Mouse (Mus musculus) embryo, embryonic 11.5 days (tissue): Measurements from ENCODE around the gene Mmel1.
A peak's percentile ranks its signal among the peaks of the same experiment; 100 is the strongest.

ENCODE experiments used
- DNase-seq: peaks from one replicate; pipeline ENCODE4 v3.0.0-alpha.2; 2012; ENCODE audit warnings: low read depth, low spot score

The Mmel1 gene

GRCm38 (mm10) chr4:154904185-154905071 is 35.0 kb downstream of the Mmel1 start:
- peak; percentile 79 for DNase-seq

DNA sequence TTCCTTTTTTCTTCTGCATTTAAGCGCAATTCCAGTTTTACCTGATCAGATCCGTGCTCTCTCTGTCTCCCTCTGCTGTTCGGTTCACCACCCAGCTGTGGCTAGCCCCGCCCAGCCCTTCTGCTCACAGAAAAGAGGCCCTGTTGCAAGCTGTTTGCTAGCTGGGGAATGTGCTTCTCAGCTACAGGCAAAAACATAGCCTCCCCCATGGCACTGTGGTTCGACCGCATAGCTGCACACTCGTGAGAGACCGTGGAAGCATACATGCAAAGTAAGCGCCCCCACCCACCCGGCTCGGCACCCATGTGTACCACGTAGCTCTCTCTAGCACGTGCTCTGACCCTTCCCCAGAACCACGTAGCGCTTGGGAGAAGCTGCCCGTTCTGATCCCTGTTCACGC is 38.4 kb downstream of the Mmel1 start:
- DNase-seq = peak; percentile 61

- no peak for DNase-seq
Measured at GRCm38 (mm10) chr4:154908490-154908889, 39.1 kb downstream of the Mmel1 start.

- DNase-seq = no peak
Measured at GRCm38 (mm10) chr4:154910606-154911522, 41.5 kb downstream of the Mmel1 start.

DNA sequence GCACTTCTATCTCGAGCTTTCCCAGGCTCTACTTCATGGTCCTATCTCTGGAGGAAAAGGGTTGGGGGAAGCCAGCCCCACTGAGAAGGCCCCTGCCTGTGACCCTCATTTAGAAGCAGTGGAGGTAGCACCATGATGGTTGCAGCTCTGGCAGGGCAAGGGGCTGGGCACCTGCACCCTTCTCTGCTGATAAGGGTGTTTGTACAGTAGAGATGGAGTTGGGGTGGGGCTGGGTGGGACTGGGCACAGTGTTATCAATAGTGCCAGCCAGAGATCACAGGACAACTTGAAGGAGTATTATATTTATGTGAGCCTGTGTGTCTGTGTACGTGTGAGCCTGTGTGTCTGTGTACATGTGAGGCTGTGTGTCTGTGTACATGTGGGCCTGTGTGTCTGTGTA is 42.3 kb downstream of the Mmel1 start:
- DNase-seq = no peak

DNA sequence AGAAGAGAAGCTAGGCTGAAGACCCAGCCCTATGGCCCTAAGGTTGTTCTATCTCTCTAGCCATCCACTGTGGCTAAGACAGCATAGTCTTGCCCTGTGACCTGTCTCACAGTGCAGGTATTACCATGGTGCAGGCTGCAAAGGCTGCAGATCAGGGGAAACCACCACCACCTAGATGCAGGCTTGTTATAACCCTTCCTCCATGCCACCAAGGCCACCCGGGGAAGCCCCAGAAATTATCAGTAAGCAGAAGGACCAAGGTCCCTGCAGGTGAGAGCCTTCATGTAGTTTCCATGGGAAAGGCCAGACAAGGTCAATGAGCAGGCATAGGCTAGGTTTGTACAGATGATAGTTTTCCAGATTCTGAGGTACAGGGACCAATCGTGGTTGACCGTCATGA is 44.5 kb downstream of the Mmel1 start:
- no peak for DNase-seq

- no peak for DNase-seq
Measured at GRCm38 (mm10) chr4:154914252-154914651, 44.9 kb downstream of the Mmel1 start.

DNA sequence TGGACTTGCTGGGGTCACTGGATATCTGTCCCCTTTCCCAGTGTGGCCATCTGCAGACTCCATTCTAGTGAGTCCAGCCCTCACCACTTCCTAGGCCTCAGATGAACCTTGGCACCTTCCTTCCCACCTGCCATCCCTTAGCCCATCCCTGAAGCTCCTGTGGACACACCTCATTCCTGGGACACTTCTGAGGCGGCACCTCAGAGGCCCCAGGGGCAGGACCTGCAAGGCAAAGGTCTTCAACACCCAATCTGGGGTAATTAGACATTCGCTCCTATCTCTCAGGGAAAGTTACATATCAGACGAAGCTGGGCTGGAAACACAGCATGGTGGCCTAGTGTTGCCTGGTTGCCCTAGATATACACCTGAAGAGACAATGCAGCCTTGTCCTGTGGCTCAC is 45.3 kb downstream of the Mmel1 start:
- no peak for DNase-seq

- DNase-seq = no peak
Measured at GRCm38 (mm10) chr4:154915286-154915685, 45.9 kb downstream of the Mmel1 start.

GRCm38 (mm10) chr4:154916662-154917061 is 47.3 kb downstream of the Mmel1 start:
- no peak for DNase-seq

DNA sequence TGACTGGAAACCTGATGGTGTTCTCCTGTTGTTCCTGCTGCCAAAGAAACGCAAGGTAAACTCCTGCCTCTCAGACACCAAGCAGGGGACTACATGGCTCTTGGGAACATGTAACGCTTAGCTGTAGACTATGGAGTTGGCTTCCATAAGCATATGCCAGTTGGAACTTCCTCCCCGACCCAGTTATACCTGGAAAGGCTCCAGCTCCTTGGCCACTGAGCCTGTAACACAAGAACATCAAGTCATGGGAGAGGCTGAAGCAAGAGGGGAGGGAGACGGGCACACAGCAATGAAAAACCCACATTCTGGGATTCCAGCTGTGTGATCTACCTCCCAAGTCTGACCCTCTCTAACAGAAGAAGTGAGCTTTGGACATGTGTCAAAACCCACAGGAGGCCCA is 52.9 kb downstream of the Mmel1 start:
- no peak for DNase-seq

- no peak for DNase-seq
Measured at GRCm38 (mm10) chr4:154922931-154923330, 53.5 kb downstream of the Mmel1 start.

DNA sequence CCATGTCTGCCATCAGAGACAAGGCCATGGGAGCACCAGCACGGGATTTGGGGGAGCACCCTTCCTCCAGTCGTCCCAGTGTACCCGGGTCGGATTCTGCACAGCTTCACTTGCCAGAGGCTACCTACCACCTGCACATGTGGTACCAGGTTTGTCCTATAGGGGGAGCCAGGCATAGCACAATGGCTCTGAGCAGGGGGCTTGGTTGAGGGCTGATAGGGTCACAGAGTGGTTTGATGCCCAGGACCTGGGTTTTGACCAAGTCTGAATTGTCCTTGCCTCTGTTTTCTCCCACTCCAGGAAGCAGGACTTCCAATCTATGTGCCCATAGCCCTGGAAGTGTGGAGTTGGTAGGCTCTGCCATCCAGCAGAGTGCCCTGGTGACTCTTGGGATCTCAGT is 56.0 kb downstream of the Mmel1 start:
- no peak for DNase-seq

GRCm38 (mm10) chr4:154926969-154927898 is 57.8 kb downstream of the Mmel1 start:
- no peak for DNase-seq

DNA sequence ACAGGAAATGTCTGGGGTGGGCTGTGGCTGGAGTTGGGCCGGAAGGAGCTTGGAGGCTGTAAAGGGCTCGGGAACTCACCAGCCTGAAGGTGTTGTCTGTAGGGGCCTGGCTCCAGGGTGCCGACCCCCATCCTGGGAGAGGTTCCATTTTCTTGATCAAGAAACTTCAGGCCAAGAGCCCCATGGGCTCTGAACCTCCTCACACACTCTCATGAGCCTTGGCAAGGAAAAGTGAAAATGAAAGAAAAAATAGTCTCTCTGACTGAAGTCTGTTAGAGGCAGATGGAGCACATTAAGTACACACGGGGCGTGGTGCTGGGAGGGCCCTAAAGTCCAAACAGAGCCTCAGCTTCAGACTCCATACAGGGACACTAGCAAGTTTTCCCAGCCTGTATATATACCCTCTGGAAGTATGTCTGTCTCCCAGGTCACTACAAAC is 58.5 kb downstream of the Mmel1 start:
- DNase-seq = no peak

GRCm38 (mm10) chr4:154928395-154929087 is 59.2 kb downstream of the Mmel1 start, which contains the start of gene Tnfrsf14:
Gene Tnfrsf14 (minus strand): TSS chr4:154928563.
- no peak for DNase-seq

DNA sequence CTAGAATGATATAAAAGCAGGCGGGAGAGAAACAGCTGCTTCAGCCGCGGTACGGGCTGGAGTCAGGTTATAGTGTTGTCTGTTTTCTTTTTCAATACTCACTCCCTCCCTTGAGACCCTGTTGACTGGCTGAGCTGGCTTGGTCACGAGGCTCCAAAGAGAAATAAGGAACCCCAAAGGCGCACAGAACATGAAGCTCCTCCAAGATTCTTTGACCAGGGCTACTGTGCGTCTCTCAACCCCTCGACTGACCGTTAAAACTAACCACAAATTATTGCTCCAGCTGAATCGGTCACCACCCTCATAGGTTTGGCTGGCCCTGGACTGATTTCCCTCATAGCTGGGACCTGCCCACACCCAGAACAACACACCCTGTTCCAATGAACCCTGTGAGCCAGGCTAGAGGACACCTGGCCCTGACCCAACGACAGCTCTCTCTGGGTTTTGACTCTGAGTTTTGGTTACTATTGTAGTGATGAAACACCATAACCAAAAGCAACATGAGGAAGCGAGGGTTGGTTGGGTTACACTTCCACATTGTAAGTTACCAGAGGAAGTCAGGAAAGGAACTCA is 59.8 kb downstream of the Mmel1 start:
- DNase-seq = no peak

DNA sequence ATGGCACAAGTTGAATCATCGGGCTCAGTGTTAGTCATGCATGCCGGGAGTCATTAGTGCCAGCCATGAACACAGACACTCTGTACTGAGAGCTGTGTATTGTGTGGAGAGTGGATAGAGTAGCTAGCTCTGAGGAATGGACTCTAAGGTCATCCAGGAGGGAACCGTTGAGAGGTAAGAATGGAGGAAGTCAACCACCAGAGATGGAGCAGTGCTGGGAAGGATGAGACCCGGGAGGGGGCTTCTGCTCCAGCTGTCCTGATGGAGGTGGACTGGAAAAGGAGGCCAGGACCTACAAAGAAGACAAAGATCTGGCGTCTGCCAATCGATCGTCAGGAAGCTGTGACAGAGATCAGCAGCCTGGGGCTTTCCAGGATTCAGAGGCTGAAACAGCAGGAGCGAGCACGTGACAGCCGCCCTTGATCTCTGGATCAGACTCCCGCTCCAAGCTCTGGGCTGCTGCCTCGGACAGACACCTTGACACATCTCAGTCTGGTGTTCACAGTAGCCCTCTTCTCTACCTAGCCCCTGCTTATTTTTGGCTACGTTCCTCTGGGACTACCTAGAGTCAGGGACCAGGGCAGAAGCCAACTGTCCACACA is 64.0 kb downstream of the Mmel1 start:
- no peak for DNase-seq

DNA sequence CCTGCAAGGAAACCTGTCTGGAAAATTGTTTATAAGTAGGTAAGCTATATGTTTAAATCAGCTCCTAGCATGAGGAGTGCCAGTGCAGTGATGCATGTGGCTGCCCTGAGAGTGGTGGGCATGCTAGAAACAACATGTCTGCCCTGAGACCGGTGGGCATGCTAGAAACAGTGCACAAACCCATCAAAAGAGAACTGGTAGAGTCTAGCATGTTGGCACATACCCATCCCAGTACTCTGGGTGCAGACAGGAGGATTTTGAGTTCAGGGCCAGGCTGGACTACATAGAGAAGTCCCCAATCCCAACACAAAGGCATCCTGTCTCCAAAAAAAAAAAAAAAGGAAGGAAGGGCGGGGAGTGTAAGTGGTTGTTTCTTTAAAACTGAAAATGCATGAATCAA is 65.4 kb downstream of the Mmel1 start:
- DNase-seq = no peak

GRCm38 (mm10) chr4:154935788-154936187 is 66.4 kb downstream of the Mmel1 start:
- DNase-seq = no peak
